Mouse (Mus musculus): ENCODE results near the gene A2ml1. TPM values are rescaled to one million over a fixed set of nuclear protein-coding genes. Genes with fewer than 3 reads are reported as not detected.

The A2ml1 gene
- not detected for total RNA-seq (2023)

GRCm38 (mm10) chr6:128581508-128581907 lies at the start of gene A2ml1:
TSS of gene A2ml1 (minus strand) at chr6:128581608.

GRCm38 (mm10) chr6:128623433-128623832 lies 42.0 kb upstream of the A2ml1 start, which contains the start of gene Klrb1a:
TSS of gene Klrb1a (minus strand) at chr6:128623533.

GRCm38 (mm10) chr6:128526601-128527000 lies 54.8 kb downstream of the A2ml1 start, which contains the start of gene Pzp:
TSS of gene Pzp (minus strand) at chr6:128526720.

Other genes with a start within 250 kb of the A2ml1 start
- gene Tulp3, start 225.8 kb downstream of the A2ml1 start, total RNA-seq (2023), result 10.3 TPM
- gene Rhno1, start 218.7 kb downstream of the A2ml1 start, total RNA-seq (2023), result 41.6 TPM
- gene Foxm1, start 218.6 kb downstream of the A2ml1 start, total RNA-seq (2023), result 7.1 TPM
- gene Tex52, start 206.2 kb downstream of the A2ml1 start, total RNA-seq (2023), result not detected
- not detected for gene Gm44596, start 206.1 kb downstream of the A2ml1 start, total RNA-seq (2023)
- gene Nrip2, start 182.3 kb downstream of the A2ml1 start, total RNA-seq (2023), result not detected
- 59.7 TPM for gene Itfg2, start 156.7 kb downstream of the A2ml1 start, total RNA-seq (2023)
- 89.4 TPM for gene Fkbp4, start 142.9 kb downstream of the A2ml1 start, total RNA-seq (2023)
- not detected for gene Pzp, start 54.9 kb downstream of the A2ml1 start, total RNA-seq (2023)
- gene Klrb1a, start 41.9 kb upstream of the A2ml1 start, total RNA-seq (2023), result not detected
- gene Clec2h, start 80.8 kb upstream of the A2ml1 start, total RNA-seq (2023), result 11.2 TPM
- not detected for gene Klrb1, start 141.5 kb upstream of the A2ml1 start, total RNA-seq (2023)
- 3.9 TPM for gene Klrb1c, start 207.6 kb upstream of the A2ml1 start, total RNA-seq (2023)
- gene Gm44511, start 244.7 kb upstream of the A2ml1 start, total RNA-seq (2023), result not detected
- gene Klrb1b, start 244.7 kb upstream of the A2ml1 start, total RNA-seq (2023), result 0.95 TPM